Mouse (Mus musculus): Measurements from ENCODE around the gene Dnah2. TPM values are rescaled to one million over a fixed set of nuclear protein-coding genes. Genes with fewer than 3 reads are reported as not detected.

Dnah2 gene
- total RNA-seq, 2 experiments from 2014 or later, result 0.10 to 0.30 TPM

GRCm38 (mm10) chr11:69528031-69528390, 20.9 kb downstream of the Dnah2 start:
- DNase-seq, result no peak

GRCm38 (mm10) chr11:69527098-69528030, 21.5 kb downstream of the Dnah2 start:
- no peak for DNase-seq

GRCm38 (mm10) chr11:69526631-69527030, 22.3 kb downstream of the Dnah2 start:
- DNase-seq, result no peak

- DNase-seq, result no peak
Measured at GRCm38 (mm10) chr11:69525661-69526060, 23.2 kb downstream of the Dnah2 start.

GRCm38 (mm10) chr11:69523651-69524050, 25.3 kb downstream of the Dnah2 start:
- DNase-seq, result no peak

- DNase-seq, result no peak
Measured at GRCm38 (mm10) chr11:69521526-69522149, 27.3 kb downstream of the Dnah2 start.

GRCm38 (mm10) chr11:69519976-69520375, 28.9 kb downstream of the Dnah2 start:
- DNase-seq, result no peak

GRCm38 (mm10) chr11:69516661-69517060, 32.2 kb downstream of the Dnah2 start:
- no peak for DNase-seq

- DNase-seq, result no peak
Measured at GRCm38 (mm10) chr11:69516151-69516640, 32.7 kb downstream of the Dnah2 start.

- DNase-seq, result peak; percentile 66 to 72
Measured at GRCm38 (mm10) chr11:69513840-69514239, 35.1 kb downstream of the Dnah2 start.

- DNase-seq, result peak; percentile 34
Measured at GRCm38 (mm10) chr11:69510796-69511496, 38.0 kb downstream of the Dnah2 start.

- no peak for DNase-seq
Measured at GRCm38 (mm10) chr11:69503863-69504280, 45.0 kb downstream of the Dnah2 start.

GRCm38 (mm10) chr11:69501555-69501954, 47.4 kb downstream of the Dnah2 start:
- DNase-seq, result no peak

GRCm38 (mm10) chr11:69499140-69499539, 49.8 kb downstream of the Dnah2 start:
- DNase-seq, result no peak

GRCm38 (mm10) chr11:69491711-69492110, 57.2 kb downstream of the Dnah2 start:
- no peak for DNase-seq

- DNase-seq, result no peak
Measured at GRCm38 (mm10) chr11:69490898-69491297, 58.0 kb downstream of the Dnah2 start.

GRCm38 (mm10) chr11:69487474-69487873, 61.4 kb downstream of the Dnah2 start:
- DNase-seq, result no peak

GRCm38 (mm10) chr11:69477645-69478044, 71.3 kb downstream of the Dnah2 start:
- no peak for DNase-seq

- no peak for DNase-seq
Measured at GRCm38 (mm10) chr11:69476802-69477201, 72.1 kb downstream of the Dnah2 start.

- DNase-seq, result no peak
Measured at GRCm38 (mm10) chr11:69474737-69475136, 74.2 kb downstream of the Dnah2 start.

GRCm38 (mm10) chr11:69472687-69473086, 76.2 kb downstream of the Dnah2 start:
- no peak for DNase-seq

- no peak for DNase-seq
Measured at GRCm38 (mm10) chr11:69471491-69471890, 77.4 kb downstream of the Dnah2 start.

- DNase-seq, result no peak
Measured at GRCm38 (mm10) chr11:69469301-69469700, 79.6 kb downstream of the Dnah2 start.

All from adrenal gland, postnatal 36 days (tissue).